Mouse (Mus musculus) thymus, postnatal 14 days (tissue): Measurements from ENCODE around the gene Gm3839.
"Not testable (repeated sequence)": the region's sequence is repeated elsewhere in the genome, so short reads cannot be mapped to it uniquely, and the experiment has no call there.

Source experiments
- DNase-seq: peaks from one replicate; pipeline ENCODE4 v3.0.0; 2021

Gm3839 gene

DNA sequence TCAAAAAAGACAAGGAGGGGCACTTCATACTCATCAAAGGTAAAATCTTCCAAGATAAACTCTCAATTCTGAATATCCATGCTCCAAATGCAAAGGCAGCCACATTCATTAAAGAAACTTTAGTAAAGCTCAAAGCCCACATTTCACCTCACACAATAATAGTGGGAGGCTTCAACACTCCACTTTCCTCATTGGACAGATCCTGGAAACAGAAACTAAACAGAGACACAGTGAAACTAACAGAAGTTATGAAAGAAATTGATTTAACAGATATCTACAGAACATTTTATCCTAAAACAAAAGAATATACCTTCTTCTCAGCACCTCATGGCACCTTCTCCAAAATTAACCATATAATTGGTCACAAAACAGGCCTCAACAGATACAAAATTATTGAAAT lies at the start of gene Gm3839:
Gene Gm3839 (minus strand): TSS at position 101 of the 400 bp plus-strand sequence.
- not testable (repeated sequence) for DNase-seq

DNA sequence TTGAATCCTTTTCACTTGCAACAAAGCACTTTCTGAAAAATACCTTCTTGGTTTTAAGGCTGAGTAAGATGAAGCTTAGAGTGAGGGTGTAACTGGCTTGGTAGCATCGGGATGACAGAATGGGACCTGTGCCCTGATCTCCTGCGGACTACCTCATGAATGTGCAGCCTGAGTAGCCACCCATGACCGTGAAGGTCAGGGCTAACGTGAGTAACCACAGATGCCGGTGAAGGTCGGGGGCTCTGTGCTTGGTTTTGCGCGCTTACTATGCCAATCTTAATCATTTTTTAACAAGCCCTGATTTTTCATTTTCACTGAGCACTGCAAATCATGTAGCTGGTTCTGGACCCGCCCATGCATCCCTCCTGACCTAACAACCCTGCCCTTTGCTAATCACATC lies 49.1 kb upstream of the Gm3839 start:
- no peak for DNase-seq

DNA sequence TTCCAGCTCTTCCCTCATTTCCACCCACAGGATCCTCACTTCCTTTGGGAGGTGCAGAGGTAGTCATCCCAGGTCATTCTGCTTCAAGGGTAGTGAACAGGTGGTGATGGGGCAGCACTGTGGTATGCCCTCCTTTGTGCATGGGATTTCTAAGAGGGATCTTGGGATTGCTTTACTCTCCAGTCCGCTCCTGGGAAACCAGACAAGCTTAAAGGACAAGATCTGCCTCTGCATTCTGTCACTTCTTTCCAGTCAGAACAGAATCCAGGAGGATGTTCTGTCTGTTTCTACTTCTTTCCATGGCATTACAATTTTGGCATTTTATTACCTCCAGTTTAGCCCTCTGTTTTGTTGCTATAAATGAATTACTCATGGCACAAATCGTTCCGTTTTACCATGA lies 21.3 kb upstream of the Gm3839 start:
- no peak for DNase-seq

DNA sequence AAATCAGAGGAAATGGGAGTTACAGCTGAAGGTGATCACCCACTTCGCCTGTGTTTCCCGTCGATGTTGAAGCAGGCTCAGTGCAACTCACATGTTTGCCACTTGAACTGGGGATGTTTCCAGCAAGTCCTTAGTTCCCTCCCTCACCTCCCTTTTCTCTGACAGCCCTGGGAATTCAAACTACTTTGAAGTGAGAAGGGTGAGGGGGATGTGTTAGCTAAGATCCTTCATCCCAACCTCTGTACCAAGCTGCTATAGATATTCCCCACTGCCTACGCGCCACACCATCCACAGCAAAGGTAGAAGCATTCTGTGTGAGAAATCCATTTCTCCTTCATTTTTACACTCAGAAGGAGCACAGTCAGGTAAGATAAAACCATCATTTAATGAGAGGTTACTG lies 18.7 kb upstream of the Gm3839 start:
- no peak for DNase-seq

DNA sequence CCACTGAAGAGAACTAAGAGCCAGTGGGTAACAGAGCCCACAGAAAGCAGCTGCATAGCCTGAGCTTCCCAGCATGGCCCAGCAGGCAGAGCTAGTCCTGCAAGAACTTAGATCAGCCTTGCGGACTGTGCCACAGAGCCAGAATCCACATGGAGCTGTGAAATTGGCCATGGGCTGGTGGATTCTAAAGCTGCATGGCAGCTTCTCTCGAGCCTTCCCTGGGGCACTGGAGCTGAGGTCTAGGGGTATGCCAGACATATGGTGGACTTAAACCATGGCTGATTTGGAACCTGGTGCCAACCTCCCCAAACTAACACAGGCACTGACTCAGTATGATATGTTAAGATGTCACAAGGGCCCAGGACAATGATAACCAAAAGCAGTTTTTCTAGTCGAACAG lies 10.4 kb downstream of the Gm3839 start:
- DNase-seq, result no peak

DNA sequence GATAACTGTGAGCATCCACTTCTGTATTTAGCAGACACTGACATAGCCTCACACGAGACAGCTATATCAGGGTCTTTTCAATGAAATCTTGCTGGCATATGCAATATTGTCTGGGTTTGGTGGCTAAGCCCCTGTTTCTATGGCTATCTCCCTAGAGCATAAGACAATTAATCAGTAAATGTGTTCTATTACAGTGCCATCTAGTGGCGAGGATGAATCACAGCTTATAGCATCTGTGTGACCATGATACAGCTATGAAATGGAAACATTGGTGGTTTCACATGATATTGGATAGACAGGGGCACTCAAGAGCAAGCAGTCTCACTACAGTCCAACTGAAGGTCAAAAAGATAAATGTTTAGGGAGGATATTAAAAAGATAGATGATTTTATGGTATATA lies 26.5 kb downstream of the Gm3839 start:
- DNase-seq, result no peak

DNA sequence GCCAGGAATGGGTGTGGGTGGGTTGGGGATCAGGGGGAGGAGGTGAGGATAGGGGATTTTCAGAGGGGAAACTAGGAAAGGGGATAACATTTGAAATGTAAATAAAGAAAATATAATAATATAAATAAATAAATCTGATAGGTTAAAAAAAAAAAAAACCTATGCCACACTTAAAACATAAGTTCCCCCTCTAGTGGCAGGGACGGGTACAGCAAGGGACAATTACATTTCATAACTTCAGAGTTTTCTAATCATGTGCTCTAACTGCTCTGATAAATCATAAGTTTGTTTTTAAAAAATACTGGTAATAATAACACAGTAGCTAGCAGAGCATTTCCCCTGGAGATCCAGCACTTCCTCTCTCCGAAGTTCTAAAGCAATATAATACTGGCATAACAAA lies 49.4 kb downstream of the Gm3839 start:
- peak; percentile 8 for DNase-seq

DNA sequence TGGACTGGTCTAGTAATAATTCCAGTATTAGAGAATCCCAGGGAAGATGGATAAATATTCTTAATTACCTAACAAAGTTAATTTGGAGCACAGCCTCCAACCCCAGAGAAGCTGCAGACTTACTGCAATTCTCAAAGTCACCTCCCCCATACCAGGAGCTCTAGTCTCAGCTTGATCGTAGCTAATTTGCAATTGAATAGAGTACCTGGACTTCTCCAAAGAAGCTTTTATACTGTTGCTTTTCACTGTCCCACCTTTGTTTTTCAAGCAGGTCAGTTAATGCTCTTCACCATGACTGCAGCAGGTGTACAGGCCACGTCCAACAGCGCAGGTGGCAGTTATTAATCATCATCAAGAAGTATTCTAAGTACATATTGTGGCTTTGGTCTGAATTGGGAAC lies 68.6 kb downstream of the Gm3839 start:
- DNase-seq, result not testable (repeated sequence)

DNA sequence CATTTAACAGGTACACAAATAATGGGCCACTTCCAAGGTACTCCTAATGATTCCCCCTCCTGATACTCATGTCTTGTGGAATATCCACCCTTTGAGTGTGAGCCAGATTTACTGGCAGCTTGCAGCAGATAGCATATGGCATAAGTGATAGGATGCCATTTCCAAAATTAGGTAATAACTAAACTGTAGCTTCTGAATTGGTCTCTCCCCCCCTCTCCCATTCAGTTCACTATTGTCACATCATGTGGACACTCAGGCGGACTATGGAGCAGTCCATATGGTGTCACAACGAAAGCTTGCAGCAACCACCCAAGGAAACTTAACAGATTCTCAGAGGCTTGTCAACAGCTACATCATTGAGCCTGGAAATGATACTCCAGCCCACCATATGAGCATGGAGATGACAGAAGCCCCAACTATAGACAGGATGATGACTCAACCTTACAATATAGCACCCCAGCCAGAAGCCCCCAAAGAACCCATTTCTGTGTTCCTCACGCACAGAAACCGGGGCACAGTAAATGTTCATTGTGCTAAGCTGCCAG lies 99.3 kb downstream of the Gm3839 start:
- no peak for DNase-seq

DNA sequence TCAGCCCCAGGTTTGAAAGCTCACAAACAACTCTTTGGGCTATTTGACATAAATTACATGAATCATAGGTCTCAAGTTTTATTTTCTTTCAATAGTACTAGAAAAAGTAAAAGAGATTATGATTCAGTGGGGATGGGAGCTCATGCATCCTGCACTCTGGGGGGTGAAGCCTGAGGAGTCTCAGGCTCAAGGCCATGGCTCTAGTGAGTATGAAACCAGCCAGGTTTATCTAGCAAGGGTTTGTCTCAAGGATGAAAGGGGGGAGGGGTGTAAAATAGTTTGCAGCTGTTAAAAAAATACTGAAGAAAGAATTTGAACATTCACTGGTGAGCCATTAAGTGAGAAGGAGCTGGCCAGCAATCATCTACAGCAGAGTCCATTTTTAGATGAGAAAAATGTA lies 108.5 kb downstream of the Gm3839 start:
- no peak for DNase-seq

DNA sequence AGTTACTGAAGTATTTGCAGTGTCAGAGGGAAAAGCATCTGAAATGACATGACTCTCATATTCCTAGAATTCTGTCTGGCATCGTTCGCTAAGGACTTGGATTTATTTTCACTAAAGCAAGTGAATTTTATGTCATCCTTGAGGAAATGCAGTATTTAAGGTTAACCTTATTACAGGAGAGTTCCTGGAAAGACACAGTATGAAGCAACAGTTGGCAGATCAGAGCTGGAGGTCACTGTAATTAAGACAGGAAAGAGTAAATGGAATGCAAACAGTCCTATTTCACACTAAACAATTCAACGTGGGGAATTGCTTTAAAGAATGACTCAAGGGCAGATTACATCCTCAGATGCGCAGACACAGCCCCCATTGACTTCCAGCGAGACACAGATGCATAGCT lies 112.0 kb downstream of the Gm3839 start:
- DNase-seq, result no peak

DNA sequence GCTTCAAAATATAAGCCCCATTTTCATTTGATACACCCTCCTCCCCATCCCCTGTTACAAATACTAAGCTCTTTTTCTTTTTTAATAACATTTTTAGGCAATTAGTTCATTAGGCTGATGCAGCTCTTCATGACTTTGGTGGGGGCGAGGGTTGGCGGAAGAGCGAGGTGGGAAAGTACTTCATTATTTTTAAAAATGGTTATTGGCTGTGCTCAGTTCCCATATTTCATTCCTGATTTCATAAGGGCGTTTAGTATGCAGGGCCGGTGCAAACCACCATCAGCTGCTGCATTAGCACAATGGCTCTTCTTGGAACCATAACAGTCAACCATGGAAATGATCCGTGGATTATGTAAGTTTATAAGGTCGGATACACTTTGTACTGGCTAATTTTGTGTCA lies 124.4 kb downstream of the Gm3839 start:
- no peak for DNase-seq
